Mouse (Mus musculus): ENCODE data around the gene Cog5. TPM values are rescaled to one million over a fixed set of nuclear protein-coding genes. Genes with fewer than 3 reads are reported as not detected.

Gene Cog5
- polyA plus RNA-seq, 1 experiment from 2014 or later, result 36.8 TPM

GRCm38 (mm10) chr12:31938391-31938997 lies 283.8 kb downstream of the Cog5 start:
- H3K9ac ChIP-seq (replicated peaks; ENCODE audit: low read length), result no peak overlapping the region
- H3K9me3 ChIP-seq (replicated peaks; ENCODE audit: control insufficient read depth, low read length), result no peaks in the 10 kb centered on the region
- H3K4me3 ChIP-seq (ENCODE audit: low read depth, low read length), result no peak overlapping the region
- H3K27ac ChIP-seq (replicated peaks; ENCODE audit: low read depth, low read length), result no peak overlapping the region
- ATAC-seq (replicated peaks; ENCODE audit: insufficient number of reproducible peaks, low FRiP score, low TSS enrichment, low read depth) (no peak), DNase-seq (ENCODE audit: low spot score) (no peak)
- H3K4me1 ChIP-seq (ENCODE audit: control insufficient read depth, insufficient read depth, low read length), result no peaks in the 10 kb centered on the region
- peaks cover 7% of the 10 kb centered on the region for H3K36me3 ChIP-seq (replicated peaks; ENCODE audit: control insufficient read depth, insufficient read depth, low read depth, low read length)
- no peak overlapping the region for H3K4me2 ChIP-seq (ENCODE audit: low read depth, low read length)
- H3K27me3 ChIP-seq (ENCODE audit: control insufficient read depth, insufficient read depth, low read length), result no peaks in the 10 kb centered on the region
- WGBS, result 91% methylated on average over 4 of the region's 4 CpGs

DNA sequence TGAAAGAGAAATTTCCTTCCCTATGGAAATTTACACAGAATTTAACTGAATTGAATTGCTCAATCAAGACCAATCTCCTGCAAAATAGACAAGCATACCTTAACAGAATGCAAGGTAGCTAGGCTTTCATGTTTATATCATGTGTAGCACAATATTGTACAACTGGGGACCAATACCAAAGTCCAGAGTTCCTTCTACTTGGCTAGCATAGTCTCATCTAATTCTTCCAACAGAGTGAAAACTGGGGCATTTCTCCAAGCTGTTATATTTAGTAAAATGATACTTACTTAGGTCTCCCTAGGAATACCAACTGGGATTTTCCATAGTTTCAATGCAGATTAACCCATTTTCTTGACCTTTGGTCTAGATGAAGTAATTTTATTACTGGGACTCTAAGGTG lies 284.4 kb downstream of the Cog5 start:
- Histone ChIP-seq H3K27ac (replicated peaks; ENCODE audit: low read depth, low read length) (no peak overlapping the region), H3K36me3 (replicated peaks; ENCODE audit: control insufficient read depth, insufficient read depth, low read depth, low read length) (peaks cover 7% of the 10 kb centered on the region), H3K27me3 (ENCODE audit: control insufficient read depth, insufficient read depth, low read length) (no peaks in the 10 kb centered on the region), H3K9me3 (replicated peaks; ENCODE audit: control insufficient read depth, low read length) (no peaks in the 10 kb centered on the region), H3K4me3 (ENCODE audit: low read depth, low read length) (no peak overlapping the region), H3K4me2 (ENCODE audit: low read depth, low read length) (no peak overlapping the region), H3K9ac (replicated peaks; ENCODE audit: low read length) (no peak overlapping the region), H3K4me1 (ENCODE audit: control insufficient read depth, insufficient read depth, low read length) (no peaks in the 10 kb centered on the region)
- DNase-seq (ENCODE audit: low spot score) (no peak), ATAC-seq (replicated peaks; ENCODE audit: insufficient number of reproducible peaks, low FRiP score, low TSS enrichment, low read depth) (no peak)

DNA sequence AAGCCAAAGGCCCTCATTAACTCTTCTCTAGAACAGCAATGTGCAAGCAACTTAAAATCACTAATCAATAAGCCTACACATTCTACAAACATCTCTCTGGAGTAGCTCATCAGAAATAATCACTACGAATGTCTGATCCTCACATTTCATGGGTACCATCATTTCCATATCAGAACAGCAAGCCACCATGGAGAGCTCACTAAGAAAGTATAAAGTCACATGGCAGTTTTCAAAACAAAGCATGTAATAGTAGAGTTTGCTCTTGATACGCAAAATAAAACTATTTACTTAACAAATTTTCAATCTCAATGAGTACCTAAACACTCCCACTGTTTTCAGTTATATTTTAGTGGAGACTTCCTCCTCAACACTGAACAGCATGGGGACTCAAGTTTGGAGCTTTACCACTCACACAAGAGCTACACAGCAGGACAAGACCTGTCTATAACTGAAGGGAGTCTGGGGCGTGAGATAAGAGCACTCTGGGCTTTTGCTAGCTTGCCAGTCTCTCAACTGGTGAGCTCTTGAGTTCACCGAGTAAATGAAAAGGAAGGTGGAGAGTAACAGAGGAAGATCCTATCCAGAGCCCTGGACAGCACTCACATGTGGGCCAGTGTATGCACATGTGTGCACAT lies 288.5 kb downstream of the Cog5 start:
- Histone ChIP-seq H3K9ac (replicated peaks; ENCODE audit: low read length) (no peak overlapping the region), H3K27me3 (ENCODE audit: control insufficient read depth, insufficient read depth, low read length) (no peaks in the 10 kb centered on the region), H3K4me1 (ENCODE audit: control insufficient read depth, insufficient read depth, low read length) (no peaks in the 10 kb centered on the region), H3K4me2 (ENCODE audit: low read depth, low read length) (no peak overlapping the region), H3K9me3 (replicated peaks; ENCODE audit: control insufficient read depth, low read length) (no peaks in the 10 kb centered on the region), H3K4me3 (ENCODE audit: low read depth, low read length) (no peak overlapping the region), H3K36me3 (replicated peaks; ENCODE audit: control insufficient read depth, insufficient read depth, low read depth, low read length) (peaks cover 3% of the 10 kb centered on the region; the same call in 1 of the 2 replicates), H3K27ac (replicated peaks; ENCODE audit: low read depth, low read length) (no peak overlapping the region)
- DNase-seq (ENCODE audit: low spot score) (no peak), ATAC-seq (replicated peaks; ENCODE audit: insufficient number of reproducible peaks, low FRiP score, low TSS enrichment, low read depth) (no peak)
- WGBS, result 86% methylated on average over 4 of the region's 4 CpGs

DNA sequence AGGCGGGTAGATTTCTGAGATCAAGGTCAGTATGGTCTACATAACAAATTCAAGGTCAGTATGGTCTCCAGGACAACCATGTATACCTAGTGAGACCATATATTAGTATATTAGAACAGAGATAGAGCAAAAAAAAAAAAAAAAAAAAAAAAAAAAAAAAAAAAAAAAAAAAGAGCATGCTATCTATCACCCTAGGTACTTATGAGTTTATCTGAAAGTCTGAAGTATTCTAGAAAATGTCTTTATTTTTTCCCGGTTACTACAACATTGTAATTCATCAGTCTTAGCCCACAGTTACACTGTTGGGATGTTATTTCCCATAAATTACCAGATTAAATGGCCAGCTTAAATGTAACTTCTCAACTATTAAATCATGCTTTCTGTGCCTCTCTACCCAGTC lies 289.7 kb downstream of the Cog5 start:
- Histone ChIP-seq H3K9ac (replicated peaks; ENCODE audit: low read length) (no peak overlapping the region), H3K27me3 (ENCODE audit: control insufficient read depth, insufficient read depth, low read length) (no peaks in the 10 kb centered on the region), H3K4me3 (ENCODE audit: low read depth, low read length) (no peak overlapping the region), H3K36me3 (replicated peaks; ENCODE audit: control insufficient read depth, insufficient read depth, low read depth, low read length) (peaks cover 3% of the 10 kb centered on the region; the same call in 1 of the 2 replicates), H3K27ac (replicated peaks; ENCODE audit: low read depth, low read length) (no peak overlapping the region), H3K4me1 (ENCODE audit: control insufficient read depth, insufficient read depth, low read length) (no peaks in the 10 kb centered on the region), H3K4me2 (ENCODE audit: low read depth, low read length) (no peak overlapping the region), H3K9me3 (replicated peaks; ENCODE audit: control insufficient read depth, low read length) (no peaks in the 10 kb centered on the region)
- no peak for ATAC-seq (replicated peaks; ENCODE audit: insufficient number of reproducible peaks, low FRiP score, low TSS enrichment, low read depth)
- WGBS, result 89% methylated on average over 2 of the region's 2 CpGs
- DNase-seq (ENCODE audit: low spot score), result no peak

GRCm38 (mm10) chr12:31947476-31947875 lies 292.8 kb downstream of the Cog5 start:
- H3K9ac ChIP-seq (replicated peaks; ENCODE audit: low read length), result no peak overlapping the region
- H3K9me3 ChIP-seq (replicated peaks; ENCODE audit: control insufficient read depth, low read length), result no peaks in the 10 kb centered on the region
- no peak overlapping the region for H3K4me3 ChIP-seq (ENCODE audit: low read depth, low read length)
- no peak overlapping the region for H3K27ac ChIP-seq (replicated peaks; ENCODE audit: low read depth, low read length)
- H3K4me1 ChIP-seq (ENCODE audit: control insufficient read depth, insufficient read depth, low read length), result no peaks in the 10 kb centered on the region
- WGBS, result 94% methylated on average over 5 of the region's 5 CpGs
- no peaks in the 10 kb centered on the region for H3K36me3 ChIP-seq (replicated peaks; ENCODE audit: control insufficient read depth, insufficient read depth, low read depth, low read length)
- peak; percentile 26 for DNase-seq (ENCODE audit: low spot score)
- no peaks in the 10 kb centered on the region for H3K27me3 ChIP-seq (ENCODE audit: control insufficient read depth, insufficient read depth, low read length)
- ATAC-seq (replicated peaks; ENCODE audit: insufficient number of reproducible peaks, low FRiP score, low TSS enrichment, low read depth), result no peak
- no peak overlapping the region for H3K4me2 ChIP-seq (ENCODE audit: low read depth, low read length)

- H3K36me3 ChIP-seq (replicated peaks; ENCODE audit: control insufficient read depth, insufficient read depth, low read depth, low read length), result no peaks in the 10 kb centered on the region
- peak overlapping the region; percentile 84 for H3K4me3 ChIP-seq (ENCODE audit: low read depth, low read length)
- WGBS, result 41% methylated on average over 7 of the region's 7 CpGs
- peak overlapping the region; percentile 97 for H3K9ac ChIP-seq (replicated peaks; ENCODE audit: low read length)
- no peaks in the 10 kb centered on the region for H3K9me3 ChIP-seq (replicated peaks; ENCODE audit: control insufficient read depth, low read length)
- peak overlapping the region; percentile 99 for H3K27ac ChIP-seq (replicated peaks; ENCODE audit: low read depth, low read length)
- H3K4me2 ChIP-seq (ENCODE audit: low read depth, low read length), result peak overlapping the region; percentile 44
- H3K4me1 ChIP-seq (ENCODE audit: control insufficient read depth, insufficient read depth, low read length), result no peaks in the 10 kb centered on the region
- H3K27me3 ChIP-seq (ENCODE audit: control insufficient read depth, insufficient read depth, low read length), result no peaks in the 10 kb centered on the region
- no peak for ATAC-seq (replicated peaks; ENCODE audit: insufficient number of reproducible peaks, low FRiP score, low TSS enrichment, low read depth)
- no peak for DNase-seq (ENCODE audit: low spot score)
Observed at GRCm38 (mm10) chr12:31948101-31949000, 293.7 kb downstream of the Cog5 start.

DNA sequence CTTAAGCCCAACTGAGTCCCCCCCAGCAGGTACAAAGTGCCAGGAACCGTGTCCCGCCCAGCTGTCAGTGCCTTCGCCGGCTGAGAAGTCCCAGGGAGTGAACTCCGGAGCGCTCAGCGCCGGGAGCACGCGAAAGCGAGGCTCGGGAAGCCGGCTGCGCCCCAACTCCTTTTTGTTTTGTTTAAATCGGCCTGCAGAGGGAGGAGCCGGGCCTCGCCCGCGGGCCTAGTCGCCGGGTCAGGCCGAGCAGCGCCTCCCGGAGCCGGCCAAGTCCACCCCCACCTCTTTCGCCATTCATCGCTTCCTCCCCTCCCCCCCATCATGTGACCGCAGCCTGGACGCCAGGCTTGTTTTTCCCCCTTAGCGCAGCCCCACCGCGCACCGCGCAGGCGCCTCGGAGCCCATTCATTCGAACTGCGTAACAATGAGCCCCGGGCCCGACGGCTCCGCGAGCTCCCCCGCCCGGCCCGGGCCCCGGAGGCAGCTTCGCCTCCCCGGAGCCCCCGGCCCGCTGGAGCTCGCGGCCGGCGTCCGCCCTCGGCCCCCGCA lies 294.6 kb downstream of the Cog5 start:
- peak overlapping the region; percentile 84 for H3K4me3 ChIP-seq (ENCODE audit: low read depth, low read length)
- WGBS, result 1% methylated on average over 49 of the region's 58 CpGs
- peak overlapping the region; percentile 97 for H3K9ac ChIP-seq (replicated peaks; ENCODE audit: low read length)
- no peaks in the 10 kb centered on the region for H3K4me1 ChIP-seq (ENCODE audit: control insufficient read depth, insufficient read depth, low read length)
- ATAC-seq (replicated peaks; ENCODE audit: insufficient number of reproducible peaks, low FRiP score, low TSS enrichment, low read depth), result peak; percentile 80
- no peaks in the 10 kb centered on the region for H3K36me3 ChIP-seq (replicated peaks; ENCODE audit: control insufficient read depth, insufficient read depth, low read depth, low read length)
- H3K4me2 ChIP-seq (ENCODE audit: low read depth, low read length), result peak overlapping the region; percentile 44
- no peaks in the 10 kb centered on the region for H3K27me3 ChIP-seq (ENCODE audit: control insufficient read depth, insufficient read depth, low read length)
- no peaks in the 10 kb centered on the region for H3K9me3 ChIP-seq (replicated peaks; ENCODE audit: control insufficient read depth, low read length)
- peak overlapping the region; percentile 99 for H3K27ac ChIP-seq (replicated peaks; ENCODE audit: low read depth, low read length)
- peak; percentile 95 for DNase-seq (ENCODE audit: low spot score)

Measured in embryonic facial prominence, embryonic 11.5 days (tissue).